Mouse (Mus musculus): Measurements from ENCODE around the gene Rapgef4.

Gene Rapgef4

GRCm38 (mm10) chr2:72284689-72285088, 303.6 kb downstream of the Rapgef4 start:
- DNase-seq (ENCODE audit: low read depth, low spot score) = no peak
- H3K36me3 ChIP-seq (ENCODE audit: control insufficient read depth, insufficient read depth, low read length, poor library complexity, severe bottlenecking) = no peaks in the 10 kb centered on the region
- H3K27me3 ChIP-seq (ENCODE audit: control insufficient read depth, insufficient read depth, low read length, poor library complexity, severe bottlenecking) = no peaks in the 10 kb centered on the region

- no peaks in the 10 kb centered on the region for H3K36me3 ChIP-seq (ENCODE audit: control insufficient read depth, insufficient read depth, low read length, poor library complexity, severe bottlenecking)
- DNase-seq (ENCODE audit: low read depth, low spot score) = peak; percentile 66
- no peaks in the 10 kb centered on the region for H3K27me3 ChIP-seq (ENCODE audit: control insufficient read depth, insufficient read depth, low read length, poor library complexity, severe bottlenecking)
Observed at GRCm38 (mm10) chr2:72285256-72285887, 304.3 kb downstream of the Rapgef4 start, which contains the start of gene Map3k20. Map3k20 (plus strand) TSS chr2:72285637.

- H3K36me3 ChIP-seq (ENCODE audit: control insufficient read depth, insufficient read depth, low read length, poor library complexity, severe bottlenecking) = no peaks in the 10 kb centered on the region
- peak; percentile 29 for DNase-seq (ENCODE audit: low read depth, low spot score)
- H3K27me3 ChIP-seq (ENCODE audit: control insufficient read depth, insufficient read depth, low read length, poor library complexity, severe bottlenecking) = no peaks in the 10 kb centered on the region
Observed at GRCm38 (mm10) chr2:72285888-72286661, 305.0 kb downstream of the Rapgef4 start.

GRCm38 (mm10) chr2:72287142-72287541, 306.1 kb downstream of the Rapgef4 start:
- Histone ChIP-seq H3K27me3 (ENCODE audit: control insufficient read depth, insufficient read depth, low read length, poor library complexity, severe bottlenecking) (no peaks in the 10 kb centered on the region), H3K36me3 (ENCODE audit: control insufficient read depth, insufficient read depth, low read length, poor library complexity, severe bottlenecking) (no peaks in the 10 kb centered on the region)
- DNase-seq (ENCODE audit: low read depth, low spot score) = no peak

- no peak for DNase-seq (ENCODE audit: low read depth, low spot score)
- H3K27me3 ChIP-seq (ENCODE audit: control insufficient read depth, insufficient read depth, low read length, poor library complexity, severe bottlenecking) = no peaks in the 10 kb centered on the region
- no peaks in the 10 kb centered on the region for H3K36me3 ChIP-seq (ENCODE audit: control insufficient read depth, insufficient read depth, low read length, poor library complexity, severe bottlenecking)
Observed at GRCm38 (mm10) chr2:72288932-72289534, 308.0 kb downstream of the Rapgef4 start.

GRCm38 (mm10) chr2:72291103-72291502, 310.1 kb downstream of the Rapgef4 start:
- Histone ChIP-seq H3K27me3 (ENCODE audit: control insufficient read depth, insufficient read depth, low read length, poor library complexity, severe bottlenecking) (no peaks in the 10 kb centered on the region), H3K36me3 (ENCODE audit: control insufficient read depth, insufficient read depth, low read length, poor library complexity, severe bottlenecking) (no peaks in the 10 kb centered on the region)
- no peak for DNase-seq (ENCODE audit: low read depth, low spot score)

- no peaks in the 10 kb centered on the region for H3K36me3 ChIP-seq (ENCODE audit: control insufficient read depth, insufficient read depth, low read length, poor library complexity, severe bottlenecking)
- no peaks in the 10 kb centered on the region for H3K27me3 ChIP-seq (ENCODE audit: control insufficient read depth, insufficient read depth, low read length, poor library complexity, severe bottlenecking)
- no peak for DNase-seq (ENCODE audit: low read depth, low spot score)
Observed at GRCm38 (mm10) chr2:72292573-72292972, 311.5 kb downstream of the Rapgef4 start.

GRCm38 (mm10) chr2:72294994-72295393, 314.0 kb downstream of the Rapgef4 start:
- DNase-seq (ENCODE audit: low read depth, low spot score) = no peak
- Histone ChIP-seq H3K36me3 (ENCODE audit: control insufficient read depth, insufficient read depth, low read length, poor library complexity, severe bottlenecking) (no peaks in the 10 kb centered on the region), H3K27me3 (ENCODE audit: control insufficient read depth, insufficient read depth, low read length, poor library complexity, severe bottlenecking) (no peaks in the 10 kb centered on the region)

- no peak for DNase-seq (ENCODE audit: low read depth, low spot score)
- Histone ChIP-seq H3K36me3 (ENCODE audit: control insufficient read depth, insufficient read depth, low read length, poor library complexity, severe bottlenecking) (no peaks in the 10 kb centered on the region), H3K27me3 (ENCODE audit: control insufficient read depth, insufficient read depth, low read length, poor library complexity, severe bottlenecking) (no peaks in the 10 kb centered on the region)
Observed at GRCm38 (mm10) chr2:72296984-72297715, 316.1 kb downstream of the Rapgef4 start.

GRCm38 (mm10) chr2:72297716-72298082, 316.7 kb downstream of the Rapgef4 start:
- H3K36me3 ChIP-seq (ENCODE audit: control insufficient read depth, insufficient read depth, low read length, poor library complexity, severe bottlenecking) = no peaks in the 10 kb centered on the region
- DNase-seq (ENCODE audit: low read depth, low spot score) = no peak
- no peaks in the 10 kb centered on the region for H3K27me3 ChIP-seq (ENCODE audit: control insufficient read depth, insufficient read depth, low read length, poor library complexity, severe bottlenecking)

GRCm38 (mm10) chr2:72298406-72298805, 317.4 kb downstream of the Rapgef4 start:
- H3K27me3 ChIP-seq (ENCODE audit: control insufficient read depth, insufficient read depth, low read length, poor library complexity, severe bottlenecking) = no peaks in the 10 kb centered on the region
- DNase-seq (ENCODE audit: low read depth, low spot score) = peak; percentile 49
- no peaks in the 10 kb centered on the region for H3K36me3 ChIP-seq (ENCODE audit: control insufficient read depth, insufficient read depth, low read length, poor library complexity, severe bottlenecking)

GRCm38 (mm10) chr2:72301194-72301916, 320.3 kb downstream of the Rapgef4 start:
- H3K36me3 ChIP-seq (ENCODE audit: control insufficient read depth, insufficient read depth, low read length, poor library complexity, severe bottlenecking) = no peaks in the 10 kb centered on the region
- DNase-seq (ENCODE audit: low read depth, low spot score) = no peak
- H3K27me3 ChIP-seq (ENCODE audit: control insufficient read depth, insufficient read depth, low read length, poor library complexity, severe bottlenecking) = no peaks in the 10 kb centered on the region

- no peaks in the 10 kb centered on the region for H3K36me3 ChIP-seq (ENCODE audit: control insufficient read depth, insufficient read depth, low read length, poor library complexity, severe bottlenecking)
- no peaks in the 10 kb centered on the region for H3K27me3 ChIP-seq (ENCODE audit: control insufficient read depth, insufficient read depth, low read length, poor library complexity, severe bottlenecking)
- DNase-seq (ENCODE audit: low read depth, low spot score) = no peak
Observed at GRCm38 (mm10) chr2:72305738-72306137, 324.7 kb downstream of the Rapgef4 start.

Data from splenic B cell, adult 2 months (primary cell).